Mouse (Mus musculus) kidney, postnatal 0 days (tissue): ENCODE results near the gene Lrrc9. TPM values are rescaled to one million over a fixed set of nuclear protein-coding genes. Genes with fewer than 3 reads are reported as not detected.

Experiments used
- ATAC-seq: fragments of 200-750 bp; cut with Nextera tagmentation; replicated peaks from 2 replicates; pipeline ENCODE4 v1.8.0; 2017; ENCODE audit warnings: low read depth, moderate number of reproducible peaks, moderate TSS enrichment, moderate library complexity; ENCODE audit not compliant: low FRiP score
- DNase-seq: peaks from one replicate; pipeline ENCODE4 v3.0.0-alpha.2; 2016; ENCODE audit warnings: low spot score
- H3K27ac ChIP-seq: fragments of 300-500 bp; sonication (generic); 2 replicates; pipeline ENCODE4 v1.5.1; 2014; ENCODE audit warnings: mild to moderate bottlenecking
- H3K27me3 ChIP-seq: fragments of 300-500 bp; sonication (generic); 2 replicates; pipeline ENCODE4 v1.6.1; 2014; ENCODE audit warnings: low read length, mixed read lengths; ENCODE audit not compliant: insufficient read depth
- H3K36me3 ChIP-seq: fragments of 300-500 bp; sonication (generic); 2 replicates; pipeline ENCODE4 v1.6.1; 2014; ENCODE audit warnings: low read length, mixed read lengths; ENCODE audit not compliant: insufficient read depth
- H3K4me1 ChIP-seq: fragments of 300-500 bp; sonication (generic); replicated peaks from 2 replicates; pipeline ENCODE4 v1.6.1; 2014; ENCODE audit warnings: antibody characterized with exemption, low read length, mixed read lengths; ENCODE audit not compliant: insufficient read depth
- H3K4me2 ChIP-seq: fragments of 300-500 bp; sonication (generic); 2 replicates; pipeline ENCODE4 v1.6.1; 2014; ENCODE audit warnings: mild to moderate bottlenecking, low read length, moderate library complexity, mixed read lengths
- H3K4me3 ChIP-seq: fragments of 300-500 bp; sonication (generic); replicated peaks from 2 replicates; pipeline ENCODE4 v1.5.1; 2014; ENCODE audit warnings: low read depth, low read length
- H3K9ac ChIP-seq: fragments of 300-500 bp; sonication (generic); 2 replicates; pipeline ENCODE4 v1.6.1; 2014; ENCODE audit warnings: low read depth, low read length
- H3K9me3 ChIP-seq: fragments of 300-500 bp; sonication (generic); replicated peaks from 2 replicates; pipeline ENCODE4 v1.6.1; 2016; ENCODE audit warnings: low read length, inconsistent platforms, mixed read lengths
- CTCF ChIP-seq: IDR thresholded peaks from 2 replicates; pipeline ENCODE4 v1.5.1; 2016; ENCODE audit warnings: antibody characterized with exemption, low read depth, mild to moderate bottlenecking, moderate library complexity
- WGBS: fragments of 180-500 bp; shearing (Covaris S2); extraction: QIAGEN DNeasy Blood & Tissue Kit; methylation state at CpG from one replicate; pipeline ENCODE4 v1.1.7; 2014; 5-methylcytosine and 5-hydroxymethylcytosine counted together
- polyA plus RNA-seq: library from polyadenylated mRNA; unstranded; fragments of >200 nt; fragmentation: Nextera tagmentation; extraction: Ambion mirVana; gene quantifications from 2 replicates; pipeline ENCODE4 v1.2.1, GENCODE M21; 2015

Gene Lrrc9
- polyA plus RNA-seq, 1 experiment from 2014 or later: 0.22 TPM

GRCm38 (mm10) chr12:72433241-72433865 lies 8.3 kb upstream of the Lrrc9 start:
- WGBS: 72% methylated on average over 9 of the region's 9 CpGs
- Histone ChIP-seq H3K4me1 (no peaks in the 10 kb centered on the region), H3K27me3 (no peaks in the 10 kb centered on the region), H3K9me3 (no peaks in the 10 kb centered on the region), H3K36me3 (no peaks in the 10 kb centered on the region), H3K4me3 (no peak overlapping the region), H3K9ac (no peak overlapping the region), H3K4me2 (no peak overlapping the region), H3K27ac (no peak overlapping the region)
- no peak for ATAC-seq
- no peak for TF ChIP-seq CTCF
- DNase-seq: no peak

GRCm38 (mm10) chr12:72437676-72438341 lies 3.9 kb upstream of the Lrrc9 start:
- Histone ChIP-seq H3K27me3 (no peaks in the 10 kb centered on the region; the same call in 1 of the 2 replicates), H3K27ac (no peak overlapping the region), H3K4me1 (0 out of 2 replicates have a peak, but pooled peaks cover 5% of the 10 kb centered on the region), H3K4me3 (no peak overlapping the region), H3K9me3 (no peaks in the 10 kb centered on the region), H3K36me3 (no peaks in the 10 kb centered on the region), H3K4me2 (no peak overlapping the region), H3K9ac (no peak overlapping the region)
- 78% methylated on average over 10 of the region's 10 CpGs for WGBS
- DNase-seq (no peak), ATAC-seq (no peak)
- no peak for TF ChIP-seq CTCF

- ATAC-seq (no peak), DNase-seq (no peak)
- Histone ChIP-seq H3K4me3 (no peak overlapping the region), H3K36me3 (no peaks in the 10 kb centered on the region), H3K27ac (no peak overlapping the region), H3K27me3 (no peaks in the 10 kb centered on the region; the same call in 1 of the 2 replicates), H3K9me3 (no peaks in the 10 kb centered on the region), H3K4me1 (0 out of 2 replicates have a peak, but pooled peaks cover 5% of the 10 kb centered on the region), H3K9ac (no peak overlapping the region), H3K4me2 (no peak overlapping the region)
- WGBS: 73% methylated on average over 6 of the region's 6 CpGs
- TF ChIP-seq CTCF: no peak
Measured at GRCm38 (mm10) chr12:72438961-72439480, 2.6 kb upstream of the Lrrc9 start.

GRCm38 (mm10) chr12:72453941-72454340 lies 12.3 kb downstream of the Lrrc9 start:
- ATAC-seq: no peak
- Histone ChIP-seq H3K9me3 (no peaks in the 10 kb centered on the region), H3K4me3 (no peak overlapping the region), H3K27ac (no peak overlapping the region), H3K27me3 (no peaks in the 10 kb centered on the region), H3K9ac (no peak overlapping the region), H3K36me3 (no peaks in the 10 kb centered on the region), H3K4me1 (no peaks in the 10 kb centered on the region), H3K4me2 (no peak overlapping the region)
- 59% methylated on average over 17 of the region's 17 CpGs for WGBS
- no peak for DNase-seq
- no peak for TF ChIP-seq CTCF

- H3K4me2 ChIP-seq: no peak overlapping the region
- H3K4me3 ChIP-seq: no peak overlapping the region
- DNase-seq (peak; percentile 46), ATAC-seq (no peak; the same call in 1 of the 2 replicates)
- H3K9ac ChIP-seq: no peak overlapping the region
- no peaks in the 10 kb centered on the region for H3K4me1 ChIP-seq
- 57% methylated on average over 11 of the region's 11 CpGs for WGBS
- no peaks in the 10 kb centered on the region for H3K27me3 ChIP-seq
- TF ChIP-seq CTCF: peak; percentile 45; the same call in 1 of the 2 replicates
- H3K9me3 ChIP-seq: no peaks in the 10 kb centered on the region
- no peaks in the 10 kb centered on the region for H3K36me3 ChIP-seq
- no peak overlapping the region for H3K27ac ChIP-seq
Measured at GRCm38 (mm10) chr12:72461191-72461893, 19.7 kb downstream of the Lrrc9 start.

- H3K4me2 ChIP-seq: no peak overlapping the region
- no peak for ATAC-seq
- TF ChIP-seq CTCF: peak; percentile 74
- H3K27ac ChIP-seq: no peak overlapping the region
- no peaks in the 10 kb centered on the region for H3K9me3 ChIP-seq
- no peaks in the 10 kb centered on the region for H3K4me1 ChIP-seq
- WGBS: 43% methylated on average over 5 of the region's 5 CpGs
- H3K27me3 ChIP-seq: no peaks in the 10 kb centered on the region
- peak; percentile 92 for DNase-seq
- no peak overlapping the region for H3K9ac ChIP-seq
- no peak overlapping the region for H3K4me3 ChIP-seq
- H3K36me3 ChIP-seq: no peaks in the 10 kb centered on the region
Measured at GRCm38 (mm10) chr12:72461894-72462530, 20.3 kb downstream of the Lrrc9 start.
